Mouse (Mus musculus): Measurements from ENCODE around the gene Phpt1.
"Not testable (repeated sequence)": the region's sequence is repeated elsewhere in the genome, so short reads cannot be mapped to it uniquely, and the experiment has no call there.

Gene Phpt1

GRCm38 (mm10) chr2:25558774-25559173, 16.2 kb downstream of the Phpt1 start:
- DNase-seq, result no peak

GRCm38 (mm10) chr2:25557964-25558360, 17.1 kb downstream of the Phpt1 start:
- DNase-seq, result no peak

GRCm38 (mm10) chr2:25557221-25557963, 17.6 kb downstream of the Phpt1 start, which contains the start of gene Edf1:
Gene Edf1 (plus strand): TSS chr2:25557847.
- DNase-seq, result peak; percentile 96

DNA sequence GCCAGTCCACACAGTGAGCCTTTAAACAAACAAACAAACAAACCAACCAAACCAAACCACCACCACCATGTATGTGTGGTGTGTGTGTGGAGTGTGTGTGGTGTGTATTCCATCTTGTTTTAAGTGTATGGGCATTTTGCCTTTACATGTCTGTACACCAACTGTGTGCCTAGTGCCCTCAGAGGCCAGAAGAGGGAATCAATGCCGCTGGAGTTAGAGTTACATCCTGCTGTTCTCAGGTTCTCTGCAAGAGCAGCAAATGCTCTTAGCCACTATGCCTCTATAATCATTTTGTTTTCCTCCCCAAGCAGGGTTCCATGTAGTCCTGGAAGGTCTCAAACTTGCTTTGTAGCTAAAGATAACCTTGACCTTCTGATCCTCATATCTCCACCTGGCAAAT, 18.7 kb downstream of the Phpt1 start:
- no peak for DNase-seq

- DNase-seq, result not testable (repeated sequence)
Measured at GRCm38 (mm10) chr2:25555479-25555878, 19.5 kb downstream of the Phpt1 start.

- not testable (repeated sequence) for DNase-seq
Measured at GRCm38 (mm10) chr2:25553171-25553786, 21.7 kb downstream of the Phpt1 start.

- no peak for DNase-seq
Measured at GRCm38 (mm10) chr2:25551186-25551585, 23.8 kb downstream of the Phpt1 start.

DNA sequence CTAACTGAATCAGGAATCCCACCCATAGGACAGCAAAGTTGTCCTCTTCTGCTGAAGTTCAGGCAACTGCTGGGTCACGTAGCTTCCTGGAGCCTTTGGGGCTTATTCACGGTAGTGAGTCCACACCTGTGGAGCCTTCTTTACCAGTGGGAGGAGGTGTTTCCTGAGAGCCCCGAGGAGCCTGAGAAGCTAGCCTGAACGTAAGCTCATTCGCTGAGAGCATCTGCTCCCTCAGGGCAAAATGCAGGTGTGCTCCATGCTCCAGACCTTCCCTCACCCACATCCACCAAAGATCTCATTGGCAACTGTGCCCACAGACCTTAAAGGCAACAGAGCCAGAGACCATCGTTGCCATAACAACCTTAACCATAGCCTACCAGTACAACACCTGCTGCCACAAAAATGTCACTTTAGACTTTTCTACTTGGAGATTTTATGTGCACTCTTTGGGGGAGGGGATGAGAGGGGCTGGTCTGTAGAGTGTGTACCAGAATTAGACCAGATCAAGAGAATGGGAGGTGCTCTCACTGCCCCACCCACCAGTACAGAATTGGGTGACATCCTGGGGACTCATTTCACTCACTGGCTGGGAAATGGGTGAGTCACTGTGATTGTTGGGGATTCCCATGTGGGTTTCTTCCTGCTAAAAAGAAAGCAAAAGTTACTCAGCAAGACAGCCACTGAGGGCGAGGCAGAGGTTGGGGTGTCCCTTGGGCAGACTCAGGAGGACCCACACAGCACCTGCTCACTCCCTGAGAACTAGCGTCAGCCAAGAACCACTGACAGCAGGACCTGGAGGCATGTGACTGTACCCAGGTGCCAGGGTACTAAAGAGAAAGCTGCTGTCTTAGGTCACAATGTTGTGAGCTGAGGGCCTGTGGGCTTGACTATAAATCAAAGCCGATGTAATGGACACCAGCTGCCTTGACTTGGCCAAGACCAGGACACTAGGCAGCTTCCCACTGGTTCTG, 25.7 kb downstream of the Phpt1 start:
- DNase-seq, result no peak

DNA sequence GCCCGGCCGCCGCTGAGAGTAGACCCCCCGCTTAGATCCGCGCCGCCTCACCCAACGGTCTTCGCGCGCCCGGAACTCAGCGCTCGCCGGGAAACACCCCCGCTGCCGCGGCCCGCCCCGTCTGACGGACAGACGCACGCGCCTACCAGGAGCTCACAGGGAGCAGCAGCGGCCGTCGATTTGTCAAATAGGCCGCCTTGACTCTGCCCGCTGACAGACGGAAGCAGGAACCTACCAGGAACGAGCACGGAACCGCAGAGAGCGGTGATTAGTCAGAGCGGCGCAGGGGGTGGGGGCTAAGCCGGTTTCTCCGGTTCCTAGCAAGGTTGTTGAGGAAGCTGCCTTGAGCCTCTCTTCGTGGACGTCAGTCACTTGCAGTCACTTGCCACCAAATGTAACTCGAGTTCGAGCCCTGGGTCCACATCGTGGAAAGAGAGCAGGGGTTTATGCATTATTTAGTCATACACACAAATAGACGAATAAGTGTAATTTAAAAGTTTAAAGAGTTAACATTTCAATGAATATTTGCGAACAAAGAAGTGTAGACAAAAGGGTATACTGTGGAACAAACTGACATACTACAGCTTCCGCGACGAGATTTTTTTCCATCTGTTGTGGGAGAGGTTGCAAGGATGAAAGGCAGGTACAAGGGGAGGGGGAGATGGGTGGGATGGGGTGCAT, 28.1 kb downstream of the Phpt1 start, which contains the start of gene Traf2:
TSS of gene Traf2 (minus strand) at position 130 of the 681 bp plus-strand sequence.
- peak; percentile 99 for DNase-seq

GRCm38 (mm10) chr2:25545996-25546810, 28.8 kb downstream of the Phpt1 start:
- no peak for DNase-seq

DNA sequence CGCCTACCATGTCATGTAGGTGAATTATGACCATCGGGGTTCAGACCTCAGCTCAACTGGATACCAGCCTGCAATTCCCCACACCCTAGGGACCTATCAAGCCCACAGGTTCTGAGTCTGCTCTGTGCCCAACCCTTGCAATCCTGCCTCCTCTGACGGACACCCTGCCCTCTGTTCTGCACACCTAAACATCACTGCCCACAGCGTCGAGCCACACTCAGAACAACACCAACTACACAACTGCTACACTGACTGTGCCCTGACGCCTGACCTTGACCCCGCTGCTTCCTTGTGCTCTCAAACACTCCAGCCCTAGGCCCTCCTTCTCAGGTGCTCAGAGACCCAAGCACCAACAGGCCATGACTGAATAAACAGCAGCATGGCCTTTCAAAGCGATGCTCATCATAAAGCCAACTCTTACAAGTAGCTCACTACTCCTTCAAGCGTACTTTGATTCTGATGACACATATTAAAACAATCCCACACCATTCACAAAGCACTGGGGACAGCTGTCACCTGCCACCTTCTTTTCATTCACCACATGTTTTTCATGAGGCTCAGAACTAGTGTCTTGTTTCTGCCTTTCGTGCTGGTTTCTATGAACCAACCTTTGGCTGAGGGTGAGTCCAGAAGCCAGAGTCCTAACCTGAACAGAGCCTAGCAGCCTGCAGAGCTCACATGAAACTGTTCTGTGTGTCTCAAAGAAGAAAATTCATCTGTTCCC, 33.2 kb downstream of the Phpt1 start:
- no peak for DNase-seq

- DNase-seq, result no peak
Measured at GRCm38 (mm10) chr2:25540541-25540948, 34.5 kb downstream of the Phpt1 start.

DNA sequence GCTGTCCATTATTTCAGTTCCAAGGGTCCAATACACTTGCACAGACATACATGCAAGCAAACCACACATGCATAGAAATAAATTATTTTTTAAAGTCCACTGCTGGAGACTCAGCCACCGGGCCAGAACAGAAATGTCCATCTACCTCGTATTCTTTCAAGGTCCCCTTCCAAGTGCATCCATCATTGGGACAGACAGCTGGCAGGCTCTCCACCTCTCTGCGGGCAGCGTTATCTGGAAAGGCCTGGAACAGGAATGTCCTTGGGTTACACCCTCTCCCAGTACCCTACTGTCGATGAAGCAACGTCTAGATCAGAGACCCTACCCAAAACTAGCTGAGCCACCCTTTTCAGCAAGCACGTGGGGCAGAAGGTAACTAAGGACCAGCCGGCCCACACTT, 38.5 kb downstream of the Phpt1 start:
- no peak for DNase-seq

- DNase-seq, result no peak
Measured at GRCm38 (mm10) chr2:25534866-25535182, 40.2 kb downstream of the Phpt1 start.

DNA sequence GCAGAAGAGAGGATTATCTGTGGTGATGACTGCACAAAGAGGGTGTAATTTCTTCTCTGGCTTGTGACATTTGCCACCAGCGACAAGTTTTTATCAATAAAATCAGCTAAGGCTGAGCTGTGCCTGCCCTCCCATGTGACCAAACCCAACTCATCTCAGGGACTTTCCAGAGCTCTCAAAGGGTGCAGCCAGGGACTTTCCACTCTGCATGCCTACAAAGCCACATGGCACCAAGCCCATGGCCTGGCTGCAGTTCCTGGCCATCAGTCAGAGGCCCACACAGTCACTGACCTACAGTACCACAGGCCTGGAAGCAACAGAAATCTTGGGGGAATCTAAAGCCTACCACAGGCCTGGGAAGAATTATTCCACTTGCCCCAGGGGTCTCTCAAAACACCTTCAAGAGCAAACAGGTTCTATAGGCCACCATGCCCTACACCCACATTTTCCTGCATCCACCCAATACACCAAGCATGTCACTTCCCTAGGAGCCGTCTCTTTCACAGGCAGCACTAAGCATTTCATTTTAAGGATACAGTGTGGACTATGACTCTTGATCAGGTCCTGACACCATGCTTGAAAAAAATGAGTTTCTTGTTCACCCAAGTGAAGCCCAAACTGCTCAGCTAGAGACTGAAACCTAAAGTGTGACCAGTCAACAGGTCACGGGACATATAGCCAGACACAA, 40.7 kb downstream of the Phpt1 start:
- peak; percentile 9 for DNase-seq

DNA sequence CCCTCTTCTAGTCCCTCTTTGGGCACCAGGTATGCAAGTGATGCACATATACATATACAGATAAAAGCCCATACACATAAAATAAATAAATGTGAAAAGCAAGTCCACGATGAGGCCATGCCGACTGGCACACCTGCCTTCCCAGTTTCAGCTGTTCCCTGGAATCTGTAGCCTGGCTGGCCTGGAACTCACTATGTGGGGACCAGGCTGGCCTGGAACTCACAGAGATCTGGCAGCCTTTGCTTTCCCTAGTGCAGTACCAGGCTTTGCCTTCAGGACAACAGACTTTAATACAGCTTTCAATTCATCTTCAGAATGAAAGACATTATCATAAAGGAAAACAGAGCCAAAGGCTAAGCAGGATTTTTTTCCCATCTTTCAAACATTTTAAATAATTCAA, 41.3 kb downstream of the Phpt1 start:
- no peak for DNase-seq

- DNase-seq, result no peak
Measured at GRCm38 (mm10) chr2:25526510-25527302, 48.3 kb downstream of the Phpt1 start.
